Mouse (Mus musculus): ENCODE data around the gene Prcd.

DNA sequence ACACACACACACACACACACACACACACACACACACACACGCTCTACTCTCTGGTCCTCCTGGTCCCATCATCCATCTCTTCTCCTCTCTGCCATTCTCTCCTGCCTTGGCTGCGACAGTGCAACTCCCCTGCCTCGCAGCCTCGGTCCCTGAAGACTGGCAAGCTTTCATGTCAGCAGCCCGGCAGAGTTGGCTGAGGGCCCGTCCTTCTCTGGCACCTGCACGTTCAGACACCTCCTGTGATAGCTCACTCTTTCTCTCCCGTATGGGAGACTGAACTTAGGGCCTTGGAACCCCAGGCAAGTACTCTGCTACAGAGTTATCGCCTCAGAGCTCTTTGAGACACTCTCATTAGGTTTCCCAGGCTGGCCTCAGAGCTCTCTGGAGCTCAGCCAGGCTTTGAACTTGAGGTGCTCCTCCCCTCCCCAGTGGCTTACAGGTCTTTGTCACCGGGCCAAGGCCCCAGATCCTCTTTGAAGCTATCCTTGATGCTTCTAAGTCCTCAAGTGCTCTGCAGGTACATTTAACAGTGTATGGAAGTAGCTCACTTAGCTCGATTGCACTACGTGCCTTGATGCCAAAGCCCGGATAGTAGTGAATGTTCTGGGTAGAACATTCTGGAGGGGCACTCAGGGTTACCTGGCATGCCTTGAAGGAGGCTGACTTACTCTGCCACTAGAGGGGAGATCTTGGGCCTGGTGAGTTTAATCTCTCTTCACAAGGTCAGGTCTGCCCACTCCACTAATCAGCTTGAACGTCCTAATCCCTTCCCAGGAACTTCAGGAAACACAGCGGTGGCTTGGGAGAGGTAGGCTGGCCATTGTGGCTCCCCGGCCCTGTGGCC, 3.2 kb downstream of the Prcd start:
- TF ChIP-seq CTCF (IDR thresholded peaks at IDR 0.05; ENCODE audit: borderline replicate concordance, insufficient read depth, low read length) (no peak), POLR2A (IDR thresholded peaks at IDR 0.05; ENCODE audit: low read depth, low read length) (no peak)

Data from embryonic fibroblast, embryonic 13.5 days (primary cell).